Mouse (Mus musculus) brain, embryonic 14.5 days (tissue): Measurements from ENCODE around the gene Mrgprh. TPM values are rescaled to one million over a fixed set of nuclear protein-coding genes. Genes with fewer than 3 reads are reported as not detected.

Experiments used
- DNase-seq: peaks from one replicate; pipeline ENCODE4 v3.0.0-alpha.2; 2011; ENCODE audit warnings: low read depth
- CTCF ChIP-seq: fragments of 200-500 bp; IDR thresholded peaks from 2 replicates; pipeline ENCODE4 v1.5.1; 2012; ENCODE audit warnings: inconsistent platforms, mild to moderate bottlenecking, moderate library complexity, borderline replicate concordance; ENCODE audit not compliant: insufficient read depth, insufficient read length; ENCODE audit errors: extremely low read depth
- POLR2A ChIP-seq: fragments of 200-500 bp; IDR thresholded peaks from 2 replicates; pipeline ENCODE4 v1.6.1; 2012; ENCODE audit warnings: mild to moderate bottlenecking, inconsistent platforms, borderline replicate concordance; ENCODE audit not compliant: poor library complexity, insufficient read depth, insufficient read length, severe bottlenecking; ENCODE audit errors: extremely low read depth
- polyA plus RNA-seq: library from polyadenylated mRNA; depleted of rRNA; stranded (reverse); fragments of >200 nt; gene quantifications from 2 replicates; pipeline ENCODE4 v1.2.3, GENCODE M21; 2012; rRNA removed

The Mrgprh gene
- polyA plus RNA-seq, 1 experiment = 0.05 TPM

DNA sequence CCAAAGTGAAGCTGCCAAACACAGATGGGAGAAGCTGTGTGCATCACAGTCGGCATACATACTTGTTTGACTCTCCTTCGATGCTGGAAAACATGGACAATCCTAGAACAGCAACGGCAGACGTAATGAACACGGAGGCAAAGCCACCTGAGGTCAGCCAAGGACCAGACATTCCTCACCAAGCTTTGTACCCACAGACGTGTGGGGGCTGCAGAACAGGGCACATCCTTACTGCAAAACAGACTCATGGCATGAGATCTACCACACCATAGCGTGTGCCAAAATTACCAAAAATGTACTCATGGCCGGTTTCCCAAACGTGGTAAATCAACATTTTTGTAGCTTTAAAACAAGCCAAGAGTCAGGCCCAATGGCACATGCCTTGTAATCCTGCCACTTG lies 30.6 kb downstream of the Mrgprh start:
- DNase-seq = no peak
- TF ChIP-seq CTCF = no peak
- TF ChIP-seq POLR2A = no peak

DNA sequence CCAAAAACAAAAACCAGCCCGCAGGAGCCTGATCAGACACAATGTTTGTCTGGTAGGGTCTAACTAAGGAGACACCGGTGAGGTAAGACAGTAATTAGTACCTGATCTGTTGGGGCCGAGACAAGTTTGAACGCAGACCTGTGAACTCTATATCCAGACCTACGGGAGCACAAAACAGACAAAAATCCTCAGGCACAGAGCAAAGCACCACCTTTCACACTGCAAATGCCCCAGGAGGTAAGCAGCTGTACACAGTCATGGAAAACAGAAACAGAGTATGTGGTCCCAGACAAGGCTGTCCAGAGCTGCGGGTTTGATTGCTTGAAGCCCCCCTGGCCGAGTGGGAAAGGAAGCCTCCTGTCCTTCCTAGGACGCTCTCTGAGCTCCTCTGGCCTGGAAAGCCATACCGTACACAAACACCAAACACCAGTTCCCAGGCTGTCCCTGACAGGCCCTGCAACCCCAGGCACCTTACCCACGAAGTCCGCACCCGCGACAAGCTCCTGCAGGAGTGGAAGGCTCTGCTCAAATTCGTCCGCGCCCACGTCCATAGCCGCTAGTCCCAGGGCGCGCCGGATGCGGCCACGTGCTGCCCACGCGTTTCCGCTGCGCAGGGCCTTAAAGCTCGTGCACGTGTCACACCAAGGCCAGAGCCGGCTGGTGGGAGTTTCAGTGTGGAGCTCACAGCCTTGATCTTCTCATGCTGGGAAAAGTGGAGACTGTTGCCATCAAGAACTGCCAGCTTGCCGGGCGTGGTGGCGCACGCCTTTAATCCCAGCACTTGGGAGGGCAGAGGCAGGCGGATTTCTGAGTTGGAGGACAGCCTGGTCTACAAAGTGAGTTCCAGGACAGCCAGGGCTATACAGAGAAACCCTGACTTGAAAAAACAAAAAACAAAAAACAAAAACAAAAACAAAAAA lies 33.8 kb downstream of the Mrgprh start, which contains the start of gene Pnldc1:
Pnldc1 (minus strand) TSS at position 870 of the 920 bp plus-strand sequence.
- no peak for TF ChIP-seq POLR2A
- TF ChIP-seq CTCF = no peak
- DNase-seq = no peak

DNA sequence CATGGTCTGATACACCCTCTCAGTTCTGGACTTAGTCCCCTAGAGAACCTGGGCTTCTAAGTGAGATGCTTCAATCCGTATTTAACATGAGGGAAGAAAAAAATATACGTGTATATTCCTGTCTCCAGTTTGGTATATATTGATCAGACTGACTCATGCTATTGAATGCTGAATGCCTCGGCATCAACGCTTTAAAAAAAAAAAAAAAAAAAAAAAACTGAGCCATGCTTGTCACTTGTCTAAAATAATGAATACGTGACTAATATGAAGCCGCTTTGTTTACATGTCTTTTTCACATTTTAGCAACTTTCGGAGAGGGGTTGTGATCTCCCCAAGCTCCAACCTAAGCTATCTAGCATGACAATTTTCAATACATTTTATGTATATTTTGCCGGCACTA lies 34.6 kb downstream of the Mrgprh start:
- no peak for DNase-seq

DNA sequence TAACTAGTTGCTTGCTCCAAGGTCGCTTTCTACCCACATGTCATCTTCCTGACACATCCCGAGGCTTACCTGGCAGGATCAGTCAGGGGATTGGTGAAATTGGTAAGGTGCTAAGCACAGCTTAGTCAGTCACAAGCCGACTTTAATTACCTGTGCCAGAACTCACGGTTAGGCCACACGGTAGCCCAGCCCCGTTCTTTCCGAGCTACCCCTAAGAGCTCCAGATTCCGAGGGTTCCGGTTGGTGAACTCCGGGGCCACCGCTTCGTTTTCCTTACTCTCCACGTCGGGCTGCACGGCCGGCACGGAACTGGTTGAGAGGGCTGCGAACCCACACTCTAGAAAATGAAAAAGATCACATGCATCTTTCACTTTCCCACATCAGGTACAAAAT lies 39.6 kb downstream of the Mrgprh start, which contains the start of gene Tcp1:
Tcp1 (plus strand) TSS at position 214 of the 393 bp plus-strand sequence.
- DNase-seq = no peak
- no peak for TF ChIP-seq POLR2A
- TF ChIP-seq CTCF = no peak

More for the DNA sequence above, 34.6 kb downstream of the Mrgprh start:
- TF ChIP-seq POLR2A (no peak), CTCF (no peak)

GRCm38 (mm10) chr17:12915881-12916583 lies 40.2 kb downstream of the Mrgprh start, which contains the start of gene Mrpl18:
Mrpl18 (minus strand) TSS chr17:12916345.
- DNase-seq = peak; percentile 100
- TF ChIP-seq POLR2A (peak; percentile 84; the same call in 1 of the 2 replicates), CTCF (no peak)

DNA sequence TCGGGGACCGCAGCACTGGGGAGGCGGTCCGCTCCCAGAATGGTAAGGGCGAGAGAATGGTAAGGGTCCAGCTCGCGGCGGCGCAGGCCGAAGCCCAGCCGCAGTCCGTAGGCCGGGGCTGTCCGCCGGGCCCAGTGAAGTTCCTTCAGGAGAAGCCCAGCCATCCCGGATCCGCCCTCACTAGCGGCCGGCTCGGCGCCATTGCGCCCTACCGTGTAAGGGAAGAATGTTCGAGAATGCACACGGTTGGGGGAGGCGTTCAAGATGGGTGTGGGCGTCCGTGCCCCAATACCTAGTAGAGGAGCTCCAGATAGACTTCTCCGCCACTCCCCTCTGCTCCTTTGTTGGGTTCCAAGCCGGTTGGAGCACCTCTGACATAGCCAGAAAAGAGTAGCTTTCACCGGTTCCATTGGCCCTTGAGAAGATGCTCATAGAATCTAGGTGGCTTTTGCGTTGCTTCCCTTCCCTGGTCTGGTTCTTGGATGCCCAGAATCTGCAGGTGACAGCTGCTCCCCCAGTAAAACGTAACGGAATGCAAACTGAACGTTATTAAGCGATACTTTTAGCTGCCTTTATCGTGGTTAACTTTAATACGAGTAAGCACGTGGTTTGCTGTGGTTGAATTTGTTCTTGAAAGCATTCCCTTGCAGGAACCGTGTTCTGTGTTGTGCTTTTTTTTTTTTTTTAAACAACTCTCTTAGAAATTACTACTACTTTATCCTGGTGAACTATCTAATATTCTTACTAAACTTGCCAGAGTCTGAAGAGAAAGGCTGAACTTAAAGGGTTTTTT lies 41.0 kb downstream of the Mrgprh start:
- TF ChIP-seq CTCF (no peak), POLR2A (no peak)
- DNase-seq = no peak

DNA sequence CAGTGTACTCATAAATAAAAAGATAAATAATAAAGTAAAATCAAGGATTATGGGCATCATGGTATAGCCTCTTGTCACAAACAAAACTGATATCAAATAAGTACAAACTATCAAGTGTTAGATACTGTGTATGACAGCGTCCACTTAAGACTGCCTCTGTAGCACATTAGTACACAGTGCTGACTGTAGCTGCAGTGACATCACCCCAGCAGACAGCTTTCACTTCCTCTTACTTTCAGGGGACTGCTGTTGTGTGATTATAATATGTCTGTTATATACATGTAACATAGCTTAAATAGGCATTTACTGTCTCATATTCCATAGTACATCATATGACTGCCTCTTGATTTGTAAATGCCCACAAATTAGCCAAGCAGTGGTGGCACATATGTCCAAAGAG lies 45.2 kb downstream of the Mrgprh start:
- TF ChIP-seq POLR2A (no peak), CTCF (no peak)
- no peak for DNase-seq

- DNase-seq = no peak
- no peak for TF ChIP-seq CTCF
- no peak for TF ChIP-seq POLR2A
These were observed 49.2 kb downstream of the Mrgprh start for GRCm38 (mm10) chr17:12925001-12925400.

- TF ChIP-seq CTCF = no peak
- TF ChIP-seq POLR2A = no peak
- DNase-seq = no peak
These were observed 49.9 kb downstream of the Mrgprh start for GRCm38 (mm10) chr17:12925703-12926180.

Other genes starting within 250 kb of the Mrgprh start
- gene Slc22a1, start 200.2 kb upstream of the Mrgprh start, polyA plus RNA-seq = not detected in 2 replicates
- 16.4 and 24.5 TPM in 2 replicates for gene Igf2r, start 106.4 kb upstream of the Mrgprh start, polyA plus RNA-seq
- gene Mas1, start 7.9 kb upstream of the Mrgprh start, polyA plus RNA-seq = 0.07 and 0.08 TPM in 2 replicates
- gene Pnldc1, start 34.2 kb downstream of the Mrgprh start, polyA plus RNA-seq = 4.0 and 5.3 TPM in 2 replicates
- 187 and 246 TPM in 2 replicates for gene Tcp1, start 39.7 kb downstream of the Mrgprh start, polyA plus RNA-seq
- 56.8 and 58.2 TPM in 2 replicates for gene Mrpl18, start 40.3 kb downstream of the Mrgprh start, polyA plus RNA-seq
- 0.39 and 0.74 TPM in 2 replicates for gene Acat3, start 64.6 kb downstream of the Mrgprh start, polyA plus RNA-seq
- gene Acat2, start 84.7 kb downstream of the Mrgprh start, polyA plus RNA-seq = 122 and 143 TPM in 2 replicates
- 75.7 and 83.7 TPM in 2 replicates for gene Wtap, start 118.1 kb downstream of the Mrgprh start, polyA plus RNA-seq
- 159 and 183 TPM in 2 replicates for gene Sod2, start 130.8 kb downstream of the Mrgprh start, polyA plus RNA-seq
- gene Gpr31b, start 176.3 kb downstream of the Mrgprh start, polyA plus RNA-seq = 0.07 and 0.15 TPM in 2 replicates
- gene Tcp10b, start 185.1 kb downstream of the Mrgprh start, polyA plus RNA-seq = 0.27 and 0.40 TPM in 2 replicates